Mouse (Mus musculus) layer of hippocampus, postnatal 10 days (tissue): ENCODE data around the gene Stam2. TPM values are rescaled to one million over a fixed set of nuclear protein-coding genes. Genes with fewer than 3 reads are reported as not detected.
A peak's percentile ranks its signal among the peaks of the same experiment; 100 is the strongest.

ENCODE experiments used
- DNase-seq, 2 experiments: peaks; one replicate each; pipeline ENCODE4 v3.0.0; 2021; ENCODE audit warnings: low spot score in 2 of 2
- long read RNA-seq: library from polyadenylated mRNA; stranded (forward); transcript quantifications from one replicate; pipeline ENCODE4 v2.0.0, GENCODE M21; 2023
- total RNA-seq, 2 experiments: library from RNA; stranded (reverse); gene quantifications; 2 replicates each; pipeline ENCODE4 v1.2.3; 2021

Stam2 gene
- total RNA-seq: 10 to 100 TPM; 27.8 to 30.9 TPM
- long read RNA-seq, full-length matches to known transcripts: 12 of 18 reads
- long read RNA-seq, partial matches to known transcripts: 3 of 18 reads
- long read RNA-seq, other reads (novel, unspliced or antisense): 3 of 18 reads

DNA sequence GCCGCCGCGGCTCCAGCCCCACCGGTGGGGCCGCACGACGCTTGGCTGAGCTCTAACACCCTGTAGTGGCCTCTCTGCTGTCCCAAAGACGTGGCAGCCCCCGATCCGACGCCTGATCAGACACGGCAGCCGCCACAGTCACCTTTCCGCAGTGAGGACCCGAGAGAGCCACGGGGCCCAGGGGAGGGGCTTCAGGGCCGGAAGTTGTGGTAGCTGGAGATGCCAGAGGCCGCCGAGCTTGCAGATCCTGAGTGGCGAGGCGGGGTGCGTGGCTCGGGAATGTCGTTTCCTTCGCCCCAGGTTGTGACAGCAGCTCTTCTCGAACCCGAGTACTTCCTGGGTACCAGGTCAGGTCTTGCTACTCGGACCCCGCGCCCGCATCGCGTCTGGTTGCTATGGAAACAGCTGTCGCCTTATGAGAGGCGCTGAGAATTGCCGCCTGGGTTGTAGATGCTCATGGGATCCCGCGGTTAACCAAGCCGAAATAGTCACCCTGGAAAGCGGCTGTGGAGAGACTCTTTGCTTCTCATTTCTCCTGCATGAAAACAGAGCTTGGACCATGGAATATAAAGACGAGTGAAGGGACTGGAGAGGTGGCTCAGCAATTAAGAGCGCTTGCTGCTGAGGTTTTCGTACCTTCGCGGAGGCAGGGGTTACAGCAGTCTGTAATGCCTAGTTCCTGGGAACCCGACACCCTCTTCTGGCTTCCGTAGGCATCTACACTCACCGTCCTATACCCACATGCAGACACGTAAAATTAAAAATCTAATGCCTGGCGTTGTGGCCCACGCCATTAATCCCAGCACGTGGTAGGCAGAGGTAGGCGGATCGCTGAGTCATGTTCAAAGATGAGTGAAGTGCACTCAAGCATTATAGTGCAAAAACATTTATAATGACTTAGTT lies at the start of gene Stam2:
TSS of gene Stam2 (minus strand) at position 26 of the 903 bp plus-strand sequence.
- peak; percentile 88 to 92 for DNase-seq

DNA sequence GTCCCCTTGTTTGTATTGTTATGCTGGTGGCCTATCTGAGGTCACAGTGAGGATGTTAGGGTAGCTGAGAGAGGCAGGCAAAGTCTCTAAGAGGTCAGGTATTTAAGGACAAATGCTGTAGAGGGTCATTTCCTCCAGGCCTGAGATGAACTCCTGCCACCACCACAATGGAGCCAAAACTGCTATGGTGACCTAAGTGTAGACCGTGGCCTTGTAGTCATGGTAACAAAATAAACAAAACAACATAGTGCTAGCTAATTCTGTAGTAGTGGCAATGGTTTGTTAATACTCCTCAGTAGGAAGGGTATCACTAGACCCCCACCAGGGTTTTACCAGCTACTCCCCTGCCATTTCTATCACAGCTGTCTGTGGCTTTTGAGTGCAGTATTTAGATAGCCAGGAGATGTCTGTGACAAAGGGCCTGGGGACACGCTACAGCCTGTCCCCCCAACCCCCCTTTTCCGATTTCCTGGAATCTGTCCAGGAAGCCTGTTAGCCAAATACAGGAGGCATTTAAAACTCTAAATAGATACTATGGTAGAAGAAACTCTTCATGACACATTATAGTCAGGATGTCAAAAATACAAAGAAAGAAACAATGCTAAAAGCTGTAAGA lies 43.1 kb upstream of the Stam2 start:
- DNase-seq: no peak

GRCm38 (mm10) chr2:52779987-52780386 lies 37.9 kb upstream of the Stam2 start:
- DNase-seq: no peak

GRCm38 (mm10) chr2:52779381-52779780 lies 37.3 kb upstream of the Stam2 start:
- no peak for DNase-seq

- no peak for DNase-seq
Observed at GRCm38 (mm10) chr2:52777839-52778238, 35.8 kb upstream of the Stam2 start.

DNA sequence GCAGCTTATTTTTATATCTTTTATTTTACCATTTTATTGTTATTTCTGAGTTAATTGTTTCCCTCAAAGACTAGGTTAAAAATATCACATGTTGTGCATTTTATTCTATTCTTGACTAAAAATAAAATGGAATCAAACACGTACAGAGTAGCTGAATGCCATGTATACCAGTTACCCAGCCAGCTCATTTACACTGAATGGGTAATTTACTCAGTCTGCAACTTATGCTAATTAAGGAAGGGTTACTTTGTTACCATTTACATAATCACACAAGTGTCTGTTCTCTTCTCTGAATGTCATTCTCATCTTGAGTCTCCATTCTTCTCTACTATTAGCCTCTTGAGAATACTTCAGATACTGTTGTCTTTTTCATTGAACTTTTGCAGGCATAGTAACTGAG lies 32.3 kb upstream of the Stam2 start:
- DNase-seq: no peak

GRCm38 (mm10) chr2:52772774-52773393 lies 30.8 kb upstream of the Stam2 start:
- no peak for DNase-seq

GRCm38 (mm10) chr2:52765130-52765529 lies 23.0 kb upstream of the Stam2 start:
- no peak for DNase-seq

GRCm38 (mm10) chr2:52763891-52764290 lies 21.8 kb upstream of the Stam2 start:
- DNase-seq: no peak

- DNase-seq: peak; percentile 90
Observed at GRCm38 (mm10) chr2:52763040-52763736, 21.1 kb upstream of the Stam2 start.

GRCm38 (mm10) chr2:52762529-52762928 lies 20.4 kb upstream of the Stam2 start:
- DNase-seq: no peak

DNA sequence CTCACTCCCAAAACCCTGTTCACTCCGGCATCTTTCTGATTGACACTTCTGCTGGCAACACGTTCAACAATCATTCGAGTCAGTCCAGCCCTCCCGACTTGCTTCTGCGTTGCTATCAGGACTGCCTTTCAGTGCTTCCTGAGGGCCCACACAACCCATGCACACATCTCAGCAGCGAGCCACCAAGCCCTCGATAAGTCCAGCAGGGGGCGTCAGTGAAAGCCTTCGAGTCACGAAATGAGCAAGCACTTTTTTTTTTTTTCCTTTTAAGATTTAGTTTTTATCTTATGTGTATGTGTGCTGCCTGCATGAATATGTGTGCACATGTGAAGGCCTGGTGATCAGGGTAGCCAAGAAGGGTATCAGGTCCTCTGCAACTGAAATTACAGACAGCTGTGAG lies 16.5 kb upstream of the Stam2 start:
- peak; percentile 62 to 67 for DNase-seq

- DNase-seq: peak; percentile 32 to 63
Observed at GRCm38 (mm10) chr2:52756691-52757090, 14.6 kb upstream of the Stam2 start.

DNA sequence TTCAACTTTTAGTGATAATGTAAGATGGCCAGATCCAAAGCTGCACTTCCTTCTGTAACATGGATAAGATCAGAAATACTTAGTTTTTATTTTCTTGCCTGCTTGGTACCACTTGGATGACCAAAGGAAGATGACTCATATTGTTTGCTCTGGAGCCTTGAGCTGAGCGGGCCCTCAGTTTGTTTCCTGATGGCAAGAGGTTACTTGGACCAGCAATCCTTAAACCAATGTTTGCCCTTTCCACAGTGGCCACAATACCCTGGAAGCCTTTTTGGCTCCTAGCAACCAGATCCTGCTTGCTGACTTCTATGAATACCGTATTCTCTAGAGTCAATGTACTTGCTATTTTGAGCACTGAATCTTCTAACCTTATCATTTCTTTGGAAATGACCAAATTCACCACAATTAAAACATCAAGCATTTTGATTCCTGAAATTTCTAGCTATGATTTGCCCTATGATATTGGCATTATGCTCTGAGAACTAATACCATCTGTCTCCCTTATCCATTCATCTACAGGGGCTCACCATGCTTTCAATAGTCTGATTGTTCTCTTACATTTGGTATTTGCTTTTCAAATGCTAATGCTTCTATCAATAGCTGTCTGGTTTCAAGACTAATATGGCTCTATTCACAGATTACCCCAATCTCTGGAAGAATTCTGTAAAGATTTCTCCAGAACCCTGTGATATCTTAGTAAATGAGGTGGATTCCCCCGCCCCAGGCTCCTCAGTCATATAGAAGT lies 11.7 kb upstream of the Stam2 start:
- DNase-seq: no peak

DNA sequence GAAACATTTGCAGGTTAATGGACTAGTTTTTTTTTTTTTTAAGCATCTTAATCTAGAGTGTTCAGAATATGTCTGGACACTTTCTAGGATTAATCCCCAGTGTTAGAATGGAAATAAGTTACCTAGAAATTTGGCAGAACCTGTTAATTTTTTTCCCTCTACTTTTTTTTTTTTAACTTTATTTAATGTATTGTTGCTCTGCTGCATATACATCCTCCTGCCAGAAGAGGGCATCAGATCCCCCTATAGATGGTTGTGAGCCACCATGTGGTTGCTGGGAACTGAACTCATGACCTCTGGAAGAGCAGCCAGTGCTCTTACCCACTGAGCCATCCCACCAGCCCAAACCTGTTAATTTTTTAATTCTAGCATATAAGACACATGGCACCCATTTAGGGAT lies 2.0 kb upstream of the Stam2 start:
- DNase-seq: no peak

- DNase-seq: no peak
Observed at GRCm38 (mm10) chr2:52741681-52742255, 313 bp downstream of the Stam2 start.

- no peak for DNase-seq
Observed at GRCm38 (mm10) chr2:52740596-52740995, 1.5 kb downstream of the Stam2 start.

- no peak for DNase-seq
Observed at GRCm38 (mm10) chr2:52734504-52734903, 7.6 kb downstream of the Stam2 start.

GRCm38 (mm10) chr2:52733659-52734058 lies 8.4 kb downstream of the Stam2 start:
- DNase-seq: no peak

DNA sequence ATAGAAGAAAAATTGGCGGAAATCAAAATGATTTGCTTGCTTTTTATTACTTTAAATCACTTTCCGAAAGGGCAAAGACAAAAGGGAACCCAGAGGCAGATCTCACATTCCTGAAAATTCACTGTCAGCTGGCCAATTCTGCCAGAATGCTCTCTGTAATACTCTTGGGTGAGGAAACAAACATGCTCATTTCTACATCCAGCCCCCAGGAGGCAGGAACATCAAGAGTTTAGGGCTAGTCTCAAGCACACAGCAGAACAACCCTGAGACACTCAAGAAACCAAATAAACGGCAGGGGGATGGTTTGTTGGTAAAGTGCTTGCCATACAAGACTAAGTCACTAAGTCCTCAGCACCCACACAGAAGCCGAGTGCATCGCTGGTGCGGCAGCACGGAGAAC lies 9.5 kb downstream of the Stam2 start:
- DNase-seq: no peak
